Mouse (Mus musculus): ENCODE data around the gene Lyz2. TPM values are rescaled to one million over a fixed set of nuclear protein-coding genes. Genes with fewer than 3 reads are reported as not detected.

The Lyz2 gene
- total and polyA plus RNA-seq, 3 experiments: 0.17 TPM; not detected in 2

GRCm38 (mm10) chr10:117238603-117239002 lies 43.5 kb downstream of the Lyz2 start, which contains the start of gene 9530003J23Rik:
9530003J23Rik (minus strand) TSS chr10:117238703.
- dilution Hi-C loops (cut with MboI; ENCODE audit: extremely low pct_ligation_motif_present, extremely low pct_unique_long_range_greater_than_20kb, low sequenced_read_pairs): no loop called here
- H3K27ac ChIP-seq (ENCODE audit: insufficient read depth, low read depth): no peak within 1 kb of the TSS
- no peaks in the 10 kb centered on the region for H3K4me1 ChIP-seq (ENCODE audit: control insufficient read depth in 1 of 2, insufficient read depth in 2 of 2)
- no peaks in the 10 kb centered on the region for H3K27me3 ChIP-seq (replicated peaks)
- no peaks in the 10 kb centered on the region for H3K36me3 ChIP-seq (replicated peaks in 1 of 2; ENCODE audit: control insufficient read depth in 1 of 2, insufficient read depth in 1 of 2, low read length in 1 of 2)
- in situ Hi-C loops (cut with MboI; ENCODE audit: low pct_ligation_motif_present, low pct_unique_long_range_greater_than_20kb, low sequenced_read_pairs): no loop called here
- H3K9me3 ChIP-seq (replicated peaks; ENCODE audit: low read length): no peaks in the 10 kb centered on the region
- no peaks in the 10 kb centered on the region for H3K79me2 ChIP-seq (replicated peaks; ENCODE audit: control insufficient read depth, extremely low read depth, insufficient read depth, poor library complexity, severe bottlenecking)
- no peak within 1 kb of the TSS for H3K4me3 ChIP-seq (replicated peaks in 1 of 3; ENCODE audit: low read depth in 2 of 3, low read length in 2 of 3, poor library complexity in 1 of 3)
- no peak for DNase-seq (ENCODE audit: extremely low read depth)
- TF ChIP-seq USF1 (IDR thresholded peaks at IDR 0.05; ENCODE audit: low read depth, low read length): no peak
- no peak for TF ChIP-seq MAFK (IDR thresholded peaks at IDR 0.05; ENCODE audit: insufficient replicate concordance, low read length)
- TF ChIP-seq JUN (IDR thresholded peaks at IDR 0.05; ENCODE audit: insufficient read depth, low read depth, low read length): no peak
- TF ChIP-seq ETS1 (conservative IDR thresholded peaks at IDR 0.05; ENCODE audit: low read depth, low read length): no peak
- no peak for TF ChIP-seq RCOR1 (conservative IDR thresholded peaks at IDR 0.05; ENCODE audit: low read depth, low read length)
- no peak for TF ChIP-seq PAX5 (IDR thresholded peaks at IDR 0.05; ENCODE audit: low read length)
- TF ChIP-seq ZKSCAN1 (IDR thresholded peaks at IDR 0.05; ENCODE audit: borderline replicate concordance, low read depth, low read length): no peak
- no peak for TF ChIP-seq MXI1 (IDR thresholded peaks at IDR 0.05; ENCODE audit: low read depth, low read length)
- TF ChIP-seq ZNF384 (IDR thresholded peaks at IDR 0.05; ENCODE audit: low read depth, low read length): no peak
- no peak for TF ChIP-seq JUND (conservative IDR thresholded peaks at IDR 0.05; ENCODE audit: low read depth, low read length)
- no peak for TF ChIP-seq HCFC1 (IDR thresholded peaks at IDR 0.05; ENCODE audit: low read depth, low read length)
- no peak for TF ChIP-seq CHD2 (IDR thresholded peaks at IDR 0.05; ENCODE audit: low read length)
- TF ChIP-seq POLR2A (IDR thresholded peaks at IDR 0.05; ENCODE audit: low read depth, low read length): no peak
- TF ChIP-seq MYC (IDR thresholded peaks at IDR 0.05; ENCODE audit: low read depth, low read length): no peak
- TF ChIP-seq UBTF (IDR thresholded peaks at IDR 0.05; ENCODE audit: low read depth, low read length): no peak
- TF ChIP-seq USF2 (conservative IDR thresholded peaks at IDR 0.05; ENCODE audit: low read depth, low read length): no peak
- no peak within 1 kb of the TSS for H3K9ac ChIP-seq (ENCODE audit: insufficient read depth, low read depth)
- no peak within 1 kb of the TSS for H3K4me2 ChIP-seq (ENCODE audit: insufficient read depth, low read depth, poor library complexity, severe bottlenecking)

GRCm38 (mm10) chr10:117235866-117236265 lies 46.3 kb downstream of the Lyz2 start:
- Histone ChIP-seq H3K27me3 (replicated peaks) (no peaks in the 10 kb centered on the region), H3K79me2 (replicated peaks; ENCODE audit: control insufficient read depth, extremely low read depth, insufficient read depth, poor library complexity, severe bottlenecking) (no peaks in the 10 kb centered on the region), H3K36me3 (replicated peaks in 1 of 2; ENCODE audit: control insufficient read depth in 1 of 2, insufficient read depth in 1 of 2, low read length in 1 of 2) (no peaks in the 10 kb centered on the region), H3K4me3 (replicated peaks in 1 of 3; ENCODE audit: low read depth in 2 of 3, low read length in 2 of 3, poor library complexity in 1 of 3) (no peak overlapping the region), H3K4me1 (ENCODE audit: control insufficient read depth in 1 of 2, insufficient read depth in 2 of 2) (no peaks in the 10 kb centered on the region), H3K9ac (ENCODE audit: insufficient read depth, low read depth) (no peak overlapping the region), H3K27ac (ENCODE audit: insufficient read depth, low read depth) (no peak overlapping the region), H3K9me3 (replicated peaks; ENCODE audit: low read length) (no peaks in the 10 kb centered on the region), H3K4me2 (ENCODE audit: insufficient read depth, low read depth, poor library complexity, severe bottlenecking) (no peak overlapping the region)
- no peak for TF ChIP-seq CHD2 (IDR thresholded peaks at IDR 0.05; ENCODE audit: low read length)
- no peak for TF ChIP-seq CHD1 (IDR thresholded peaks at IDR 0.05; ENCODE audit: low read depth, low read length)
- TF ChIP-seq CTCF (conservative IDR thresholded peaks at IDR 0.05 in 1 of 2, IDR thresholded peaks at IDR 0.05 in 1 of 2; ENCODE audit: low read depth in 2 of 2, low read length in 2 of 2): no peak
- TF ChIP-seq ELF1 (IDR thresholded peaks at IDR 0.05; ENCODE audit: low read depth, low read length): no peak
- no peak for TF ChIP-seq RCOR1 (conservative IDR thresholded peaks at IDR 0.05; ENCODE audit: low read depth, low read length)
- no peak for TF ChIP-seq TBP (conservative IDR thresholded peaks at IDR 0.05; ENCODE audit: low read depth, low read length)
- no peak for TF ChIP-seq E2F4 (IDR thresholded peaks at IDR 0.05; ENCODE audit: insufficient replicate concordance, low read depth, low read length)
- TF ChIP-seq NELFE (IDR thresholded peaks at IDR 0.05; ENCODE audit: low read depth, low read length): no peak
- TF ChIP-seq GABPA (IDR thresholded peaks at IDR 0.05; ENCODE audit: insufficient replicate concordance, low read depth, low read length): no peak
- no peak for TF ChIP-seq ZMIZ1 (IDR thresholded peaks at IDR 0.05; ENCODE audit: low read depth, low read length)
- no peak for TF ChIP-seq PAX5 (IDR thresholded peaks at IDR 0.05; ENCODE audit: low read length)
- no peak for TF ChIP-seq MYC (IDR thresholded peaks at IDR 0.05; ENCODE audit: low read depth, low read length)
- no peak for TF ChIP-seq MAX (IDR thresholded peaks at IDR 0.05; ENCODE audit: low read length)
- no peak for TF ChIP-seq EP300 (IDR thresholded peaks at IDR 0.05; ENCODE audit: low read length)
- TF ChIP-seq BHLHE40 (IDR thresholded peaks at IDR 0.05; ENCODE audit: low read depth, low read length): no peak
- no peak for TF ChIP-seq MXI1 (IDR thresholded peaks at IDR 0.05; ENCODE audit: low read depth, low read length)
- TF ChIP-seq MAFK (IDR thresholded peaks at IDR 0.05; ENCODE audit: insufficient replicate concordance, low read length): no peak
- TF ChIP-seq ETS1 (conservative IDR thresholded peaks at IDR 0.05; ENCODE audit: low read depth, low read length): no peak
- in situ Hi-C loops (cut with MboI; ENCODE audit: low pct_ligation_motif_present, low pct_unique_long_range_greater_than_20kb, low sequenced_read_pairs): no loop called here
- dilution Hi-C loops (cut with MboI; ENCODE audit: extremely low pct_ligation_motif_present, extremely low pct_unique_long_range_greater_than_20kb, low sequenced_read_pairs): no loop called here
- no peak for DNase-seq (ENCODE audit: extremely low read depth)
